ENCODE assay signal across 8 mouse cellular contexts in genomic region chr15:79516171-79517096, GRCm38 (mm10). TPM values are rescaled to one million over a fixed set of nuclear protein-coding genes. Genes with fewer than 3 reads are reported as not detected.
DNase-seq lines count a peak whose midpoint lies in the region; ATAC-seq and TF ChIP-seq lines count a peak whose summit lies in the region.

TSS of gene Kdelr3 (plus strand) at chr15:79516411.

- dilution Hi-C loops in CH12.LX (cut with MboI; ENCODE audit: extremely low pct_ligation_motif_present, extremely low pct_unique_long_range_greater_than_20kb, low sequenced_read_pairs), result no loop called here

- peak; percentile 65; the same call in 1 of the 2 replicates for TF ChIP-seq POLR2A in CH12.LX (IDR thresholded peaks at IDR 0.05; ENCODE audit: low read depth, low read length)

- no peak for TF ChIP-seq RAD21 in CH12.LX (IDR thresholded peaks at IDR 0.05; ENCODE audit: low read depth, low read length)

- peaks cover 4% of the 10 kb centered on the region for H3K9me3 ChIP-seq in CH12.LX (replicated peaks; ENCODE audit: low read length)
- H3K9me3 ChIP-seq in hindbrain, embryonic 11.5 days (ENCODE audit: control insufficient read depth, low read length), result no peaks in the 10 kb centered on the region
- H3K9me3 ChIP-seq in limb, embryonic 12.5 days, result no peaks in the 10 kb centered on the region
- no peaks in the 10 kb centered on the region for H3K9me3 ChIP-seq in midbrain, embryonic 12.5 days

- no peak for DNase-seq in CH12.LX (ENCODE audit: extremely low read depth)
- DNase-seq in adrenal gland, adult 2 months, result peak; percentile 89
- DNase-seq in forelimb bud, embryonic 11.5 days (ENCODE audit: low read depth, low spot score), result peak; percentile 46
- DNase-seq in hindbrain, embryonic 11.5 days (ENCODE audit: low spot score), result peak; percentile 65
- DNase-seq in thymus, postnatal 0 days (ENCODE audit: low spot score), result peak; percentile 43

- peaks cover 8 to 16% of the 10 kb centered on the region in 2 experiments for H3K4me1 ChIP-seq in CH12.LX (ENCODE audit: control insufficient read depth in 1 of 2, insufficient read depth in 2 of 2)
- H3K4me1 ChIP-seq in hindbrain, embryonic 11.5 days (replicated peaks; ENCODE audit: control insufficient read depth, insufficient read depth, low read length), result peaks cover 10% of the 10 kb centered on the region
- peaks cover 38% of the 10 kb centered on the region for H3K4me1 ChIP-seq in limb, embryonic 12.5 days (replicated peaks)
- H3K4me1 ChIP-seq in midbrain, embryonic 12.5 days, result peaks cover 23% of the 10 kb centered on the region

- peaks cover 67% of the 10 kb centered on the region for H3K27me3 ChIP-seq in CH12.LX (replicated peaks)
- peaks cover 55% of the 10 kb centered on the region for H3K27me3 ChIP-seq in hindbrain, embryonic 11.5 days (ENCODE audit: control insufficient read depth, insufficient read depth, low read length)
- H3K27me3 ChIP-seq in limb, embryonic 12.5 days, result peaks cover 67% of the 10 kb centered on the region
- H3K27me3 ChIP-seq in midbrain, embryonic 12.5 days, result peaks cover 80% of the 10 kb centered on the region

- H3K4me2 ChIP-seq in CH12.LX (ENCODE audit: insufficient read depth, low read depth, poor library complexity, severe bottlenecking), result peak within 1 kb of the TSS; percentile 26; the same call in 1 of the 2 replicates
- H3K4me2 ChIP-seq in hindbrain, embryonic 11.5 days (replicated peaks; ENCODE audit: low read depth, low read length), result peak within 1 kb of the TSS; percentile 88
- H3K4me2 ChIP-seq in limb, embryonic 12.5 days, result peak within 1 kb of the TSS; percentile 90
- H3K4me2 ChIP-seq in midbrain, embryonic 12.5 days (replicated peaks), result peak within 1 kb of the TSS; percentile 87

- peak within 1 kb of the TSS; percentile 25 to 55 (median 26) for H3K4me3 ChIP-seq in CH12.LX (replicated peaks in 1 of 3; ENCODE audit: low read depth in 2 of 3, low read length in 2 of 3, poor library complexity in 1 of 3)
- peak within 1 kb of the TSS; percentile 43 for H3K4me3 ChIP-seq in hindbrain, embryonic 11.5 days (ENCODE audit: low read depth, low read length)
- H3K4me3 ChIP-seq in limb, embryonic 12.5 days (replicated peaks), result peak within 1 kb of the TSS; percentile 60
- H3K4me3 ChIP-seq in midbrain, embryonic 12.5 days, result peak within 1 kb of the TSS; percentile 48

- H3K79me2 ChIP-seq in CH12.LX (replicated peaks; ENCODE audit: control insufficient read depth, extremely low read depth, insufficient read depth, poor library complexity, severe bottlenecking), result no peaks in the 10 kb centered on the region

- H3K36me3 ChIP-seq in CH12.LX (replicated peaks in 1 of 2; ENCODE audit: control insufficient read depth in 1 of 2, insufficient read depth in 1 of 2, low read length in 1 of 2), result no peaks in the 10 kb centered on the region
- H3K36me3 ChIP-seq in hindbrain, embryonic 11.5 days (ENCODE audit: control insufficient read depth, insufficient read depth, low read length), result no peaks in the 10 kb centered on the region
- no peaks in the 10 kb centered on the region for H3K36me3 ChIP-seq in limb, embryonic 12.5 days
- H3K36me3 ChIP-seq in midbrain, embryonic 12.5 days, result no peaks in the 10 kb centered on the region

- TF ChIP-seq EP300 in CH12.LX (IDR thresholded peaks at IDR 0.05; ENCODE audit: low read length), result no peak

- in situ Hi-C loops in CH12.LX (cut with MboI; ENCODE audit: low pct_ligation_motif_present, low pct_unique_long_range_greater_than_20kb, low sequenced_read_pairs), result no loop called here

- no peak within 1 kb of the TSS for H3K27ac ChIP-seq in CH12.LX (ENCODE audit: insufficient read depth, low read depth)
- no peak within 1 kb of the TSS for H3K27ac ChIP-seq in hindbrain, embryonic 11.5 days (ENCODE audit: low read depth, low read length)
- H3K27ac ChIP-seq in limb, embryonic 12.5 days, result no peak within 1 kb of the TSS
- H3K27ac ChIP-seq in midbrain, embryonic 12.5 days (replicated peaks), result no peak within 1 kb of the TSS

- under 1% methylated on average over 61 of the region's 71 CpGs for WGBS in hindbrain, embryonic 11.5 days
- WGBS in limb, embryonic 12.5 days, result under 1% methylated on average over 71 of the region's 71 CpGs
- WGBS in midbrain, embryonic 12.5 days, result under 1% methylated on average over 71 of the region's 71 CpGs

- ATAC-seq in hindbrain, embryonic 11.5 days (ENCODE audit: low FRiP score), result peak; percentile 21; the same call in 1 of the 2 replicates
- peak; percentile 73 for ATAC-seq in limb, embryonic 12.5 days (ENCODE audit: insufficient number of reproducible peaks, insufficient read depth, low FRiP score, low TSS enrichment, low read depth)
- peak; percentile 35; the same call in 1 of the 2 replicates for ATAC-seq in midbrain, embryonic 12.5 days (ENCODE audit: low FRiP score, low read depth)
- ATAC-seq in cerebellum, adult (ENCODE audit: insufficient number of reproducible peaks, low FRiP score, low TSS enrichment), result no peak

- no peak for TF ChIP-seq CTCF in CH12.LX (conservative IDR thresholded peaks at IDR 0.05 in 1 of 2, IDR thresholded peaks at IDR 0.05 in 1 of 2; ENCODE audit: low read depth in 2 of 2, low read length in 2 of 2)

- H3K9ac ChIP-seq in CH12.LX (ENCODE audit: insufficient read depth, low read depth), result peak within 1 kb of the TSS; percentile 12; the same call in 1 of the 2 replicates
- peak within 1 kb of the TSS; percentile 23; the same call in 1 of the 2 replicates for H3K9ac ChIP-seq in hindbrain, embryonic 11.5 days (ENCODE audit: low read depth, low read length)
- H3K9ac ChIP-seq in limb, embryonic 12.5 days (replicated peaks), result peak within 1 kb of the TSS; percentile 67
- peak within 1 kb of the TSS; percentile 43 for H3K9ac ChIP-seq in midbrain, embryonic 12.5 days (replicated peaks)

TF ChIP-seq in CH12.LX, 34 proteins besides CTCF, POLR2A, EP300 and RAD21:
- TF ChIP-seq NELFE (IDR thresholded peaks at IDR 0.05; ENCODE audit: low read depth, low read length) (peak; percentile 45; the same call in 1 of the 2 replicates), CHD2 (IDR thresholded peaks at IDR 0.05; ENCODE audit: low read length) (no peak), JUN (IDR thresholded peaks at IDR 0.05; ENCODE audit: insufficient read depth, low read depth, low read length) (no peak), NRF1 (IDR thresholded peaks at IDR 0.05; ENCODE audit: low read depth, low read length) (peak; percentile 44; the same call in 1 of the 2 replicates), SIN3A (IDR thresholded peaks at IDR 0.05; ENCODE audit: low read length) (no peak), ZNF384 (IDR thresholded peaks at IDR 0.05; ENCODE audit: low read depth, low read length) (no peak), ZKSCAN1 (IDR thresholded peaks at IDR 0.05; ENCODE audit: borderline replicate concordance, low read depth, low read length) (no peak), ZMIZ1 (IDR thresholded peaks at IDR 0.05; ENCODE audit: low read depth, low read length) (0 out of 2 replicates have a peak, but pooled peaks have one; percentile 28), TBP (conservative IDR thresholded peaks at IDR 0.05; ENCODE audit: low read depth, low read length) (no peak), ELF1 (IDR thresholded peaks at IDR 0.05; ENCODE audit: low read depth, low read length) (peak; percentile 58; the same call in 1 of the 2 replicates), KAT2A (IDR thresholded peaks at IDR 0.05; ENCODE audit: insufficient replicate concordance, low read length) (no peak), IRF4 (IDR thresholded peaks at IDR 0.05; ENCODE audit: low read depth, low read length) (no peak), MAZ (IDR thresholded peaks at IDR 0.05; ENCODE audit: low read depth, low read length) (no peak), MXI1 (IDR thresholded peaks at IDR 0.05; ENCODE audit: low read depth, low read length) (peak; percentile 44; the same call in 1 of the 2 replicates)

RNA-seq across cellular contexts. Expression of gene Kdelr3, which starts in this region (rescaled TPM):
- total RNA-seq in CH12.LX (2012; rRNA removed), result 7.3 and 7.4 TPM in 2 replicates
- 0.88 and 0.94 TPM in 2 replicates for total RNA-seq in CH12.LX (2014; rRNA removed)
- 0.33 and 0.80 TPM in 2 replicates for polyA plus RNA-seq in CH12.LX (2012; ENCODE audit: insufficient read length, low read depth)
- total RNA-seq in adrenal gland, adult 2 months (2021), result 1 to 10 TPM; 1.9 to 4.1 TPM
- polyA plus RNA-seq in adrenal gland, adult 2 months (2012; rRNA removed), result 2.9 and 3.1 TPM in 2 replicates
- 15.8 and 18.3 TPM in 2 replicates for polyA plus RNA-seq in hindbrain, embryonic 11.5 days (2014; fragmentation: Nextera tagmentation; extraction: Ambion mirVana)
- polyA plus RNA-seq in limb, embryonic 12.5 days (2016; fragmentation: Nextera tagmentation; extraction: Ambion mirVana), result 35.9 and 42.8 TPM in 2 replicates
- 18.2 and 26.6 TPM in 2 replicates for polyA plus RNA-seq in midbrain, embryonic 12.5 days (2016; fragmentation: Nextera tagmentation; extraction: Ambion mirVana)
- 9.5 and 11.6 TPM in 2 replicates for polyA plus RNA-seq in thymus, postnatal 0 days (2015; fragmentation: Nextera tagmentation; extraction: Ambion mirVana)

Comparison
In these comparisons a context has a peak if more than half of its experiments do, and no peak if none do; other contexts are left out.
1. H3K4me2 ChIP-seq: peak in every context shown above with its lines; median percentile 90 in limb, embryonic 12.5 days; 88 in hindbrain, embryonic 11.5 days; 87 in midbrain, embryonic 12.5 days; 26 in CH12.LX.
2. H3K9ac ChIP-seq: peak in every context shown above with its lines; median percentile 67 in limb, embryonic 12.5 days; 43 in midbrain, embryonic 12.5 days; 23 in hindbrain, embryonic 11.5 days; 12 in CH12.LX.